Mouse (Mus musculus) MEL (cell line): ENCODE results near the gene Slc16a14.

ENCODE experiments used
- CHD2 ChIP-seq: IDR thresholded peaks from 2 replicates; pipeline ENCODE4 v1.6.1; 2011; ENCODE audit warnings: low read length, improper control_type of control experiment
- CTCF ChIP-seq, 3 experiments: IDR thresholded peaks in 2 of 3; conservative IDR thresholded peaks in 1 of 3; 2 replicates each; pipeline ENCODE4 v1.5.1; 2011 to 2012; ENCODE audit warnings: low read length in 3 of 3, low read depth in 2 of 3, mild to moderate bottlenecking in 2 of 3, improper control_type of control experiment in 1 of 3, inconsistent platforms in 1 of 3, mixed read lengths in 1 of 3, moderate library complexity in 1 of 3; ENCODE audit not compliant: control insufficient read depth in 1 of 3, insufficient read depth in 1 of 3, poor library complexity in 1 of 3, severe bottlenecking in 1 of 3
- POLR2AphosphoS2 ChIP-seq: IDR thresholded peaks from 2 replicates; pipeline ENCODE4 v1.6.1; 2011; ENCODE audit warnings: low read length, improper control_type of control experiment

GRCm38 (mm10) chr1:84947390-84947789 is 12.5 kb upstream of the Slc16a14 start:
- TF ChIP-seq CTCF (IDR thresholded peaks at IDR 0.05 in 2 of 3, conservative IDR thresholded peaks at IDR 0.05 in 1 of 3; ENCODE audit: control insufficient read depth in 1 of 3, insufficient read depth in 1 of 3, low read depth in 2 of 3, low read length in 3 of 3, poor library complexity in 1 of 3, severe bottlenecking in 1 of 3) (no peak), POLR2AphosphoS2 (no peak), CHD2 (no peak)
